Mouse (Mus musculus): ENCODE measurements around the gene Klk1.

Klk1 gene

GRCm38 (mm10) chr7:44254930-44255329 is 29.8 kb downstream of the Klk1 start:
- DNase-seq = no peak

- DNase-seq = no peak
Observed at GRCm38 (mm10) chr7:44257278-44257677, 32.1 kb downstream of the Klk1 start, which contains the start of gene Acp4. Acp4 (minus strand) TSS chr7:44257378.

- no peak for DNase-seq
Observed at GRCm38 (mm10) chr7:44260410-44260809, 35.2 kb downstream of the Klk1 start.

- DNase-seq = no peak
Observed at GRCm38 (mm10) chr7:44261147-44261546, 36.0 kb downstream of the Klk1 start, which contains the start of gene Gm15517. Gm15517 (plus strand) TSS chr7:44261447.

GRCm38 (mm10) chr7:44262791-44263643 is 37.9 kb downstream of the Klk1 start:
- DNase-seq = peak; percentile 88

- no peak for DNase-seq
Observed at GRCm38 (mm10) chr7:44268117-44268516, 43.0 kb downstream of the Klk1 start.

- DNase-seq = no peak
Observed at GRCm38 (mm10) chr7:44269397-44269796, 44.2 kb downstream of the Klk1 start.

GRCm38 (mm10) chr7:44271309-44271708 is 46.1 kb downstream of the Klk1 start:
- no peak for DNase-seq

- no peak for DNase-seq
Observed at GRCm38 (mm10) chr7:44272546-44272945, 47.4 kb downstream of the Klk1 start.

- no peak for DNase-seq
Observed at GRCm38 (mm10) chr7:44273446-44273845, 48.3 kb downstream of the Klk1 start.

GRCm38 (mm10) chr7:44274096-44274495 is 48.9 kb downstream of the Klk1 start:
- DNase-seq = no peak

- no peak for DNase-seq
Observed at GRCm38 (mm10) chr7:44275546-44275945, 50.4 kb downstream of the Klk1 start.

GRCm38 (mm10) chr7:44276461-44277249 is 51.5 kb downstream of the Klk1 start:
- no peak for DNase-seq

GRCm38 (mm10) chr7:44277250-44277622 is 52.1 kb downstream of the Klk1 start:
- DNase-seq = no peak
